Mouse (Mus musculus) layer of hippocampus, adult 9-11 months (tissue): ENCODE results near the gene 9230104L09Rik.

Experiments
- DNase-seq: peaks from one replicate; pipeline ENCODE4 v3.0.0; 2022

The 9230104L09Rik gene

GRCm38 (mm10) chr2:148864966-148865365, at the start of gene 9230104L09Rik:
TSS of gene 9230104L09Rik (minus strand) at chr2:148865038.
- no peak for DNase-seq

GRCm38 (mm10) chr2:148902286-148902685, 37.4 kb upstream of the 9230104L09Rik start:
- DNase-seq, result peak; percentile 42

GRCm38 (mm10) chr2:148900305-148900704, 35.5 kb upstream of the 9230104L09Rik start:
- DNase-seq, result peak; percentile 47

GRCm38 (mm10) chr2:148896219-148896618, 31.4 kb upstream of the 9230104L09Rik start:
- no peak for DNase-seq

GRCm38 (mm10) chr2:148893107-148893506, 28.3 kb upstream of the 9230104L09Rik start:
- DNase-seq, result no peak

- peak; percentile 76 for DNase-seq
Observed at GRCm38 (mm10) chr2:148890021-148890851, 25.4 kb upstream of the 9230104L09Rik start.

- no peak for DNase-seq
Observed at GRCm38 (mm10) chr2:148889331-148890010, 24.6 kb upstream of the 9230104L09Rik start.

- no peak for DNase-seq
Observed at GRCm38 (mm10) chr2:148888872-148889271, 24.0 kb upstream of the 9230104L09Rik start.

- no peak for DNase-seq
Observed at GRCm38 (mm10) chr2:148884738-148885137, 19.9 kb upstream of the 9230104L09Rik start.

GRCm38 (mm10) chr2:148879199-148879598, 14.4 kb upstream of the 9230104L09Rik start:
- no peak for DNase-seq

- no peak for DNase-seq
Observed at GRCm38 (mm10) chr2:148878641-148879130, 13.8 kb upstream of the 9230104L09Rik start.

GRCm38 (mm10) chr2:148877016-148877770, 12.4 kb upstream of the 9230104L09Rik start:
- DNase-seq, result peak; percentile 79

GRCm38 (mm10) chr2:148875335-148875811, 10.5 kb upstream of the 9230104L09Rik start, which contains the start of gene Cst3:
TSS of gene Cst3 (minus strand) at chr2:148875692.
- DNase-seq, result peak; percentile 95

- DNase-seq, result no peak
Observed at GRCm38 (mm10) chr2:148874617-148875334, 9.9 kb upstream of the 9230104L09Rik start.

- DNase-seq, result no peak
Observed at GRCm38 (mm10) chr2:148874224-148874616, 9.4 kb upstream of the 9230104L09Rik start.

GRCm38 (mm10) chr2:148872860-148873259, 8.0 kb upstream of the 9230104L09Rik start:
- no peak for DNase-seq

- no peak for DNase-seq
Observed at GRCm38 (mm10) chr2:148870526-148870925, 5.7 kb upstream of the 9230104L09Rik start.

GRCm38 (mm10) chr2:148868959-148869358, 4.1 kb upstream of the 9230104L09Rik start:
- no peak for DNase-seq

- DNase-seq, result peak; percentile 56
Observed at GRCm38 (mm10) chr2:148861693-148862092, 3.1 kb downstream of the 9230104L09Rik start.

- no peak for DNase-seq
Observed at GRCm38 (mm10) chr2:148860993-148861392, 3.8 kb downstream of the 9230104L09Rik start.

- no peak for DNase-seq
Observed at GRCm38 (mm10) chr2:148857506-148857905, 7.3 kb downstream of the 9230104L09Rik start.
